Mouse (Mus musculus): ENCODE results near the gene Bach2. TPM values are rescaled to one million over a fixed set of nuclear protein-coding genes. Genes with fewer than 3 reads are reported as not detected.

Gene Bach2
- total RNA-seq, 4 experiments from 2014 or later, result 2.4 to 6.9 (median 4.2) TPM

- no peak for DNase-seq (ENCODE audit: low spot score)
Measured at GRCm38 (mm10) chr4:32357996-32358600, 119.5 kb downstream of the Bach2 start.

GRCm38 (mm10) chr4:32358602-32359464 is 120.2 kb downstream of the Bach2 start:
- DNase-seq (ENCODE audit: low spot score), result peak; percentile 76

- no peak for DNase-seq (ENCODE audit: low spot score)
Measured at GRCm38 (mm10) chr4:32359634-32360033, 121.0 kb downstream of the Bach2 start.

GRCm38 (mm10) chr4:32360496-32360895 is 121.9 kb downstream of the Bach2 start:
- DNase-seq (ENCODE audit: low spot score), result no peak

- no peak for DNase-seq (ENCODE audit: low spot score)
Measured at GRCm38 (mm10) chr4:32363488-32363984, 124.9 kb downstream of the Bach2 start.

- DNase-seq (ENCODE audit: low spot score), result no peak
Measured at GRCm38 (mm10) chr4:32365144-32365907, 126.7 kb downstream of the Bach2 start.

- DNase-seq (ENCODE audit: low spot score), result no peak
Measured at GRCm38 (mm10) chr4:32366176-32366575, 127.6 kb downstream of the Bach2 start.

- DNase-seq (ENCODE audit: low spot score), result no peak
Measured at GRCm38 (mm10) chr4:32368345-32368744, 129.7 kb downstream of the Bach2 start.

GRCm38 (mm10) chr4:32373085-32373484 is 134.5 kb downstream of the Bach2 start:
- no peak for DNase-seq (ENCODE audit: low spot score)

- no peak for DNase-seq (ENCODE audit: low spot score)
Measured at GRCm38 (mm10) chr4:32373527-32373926, 134.9 kb downstream of the Bach2 start.

- DNase-seq (ENCODE audit: low spot score), result no peak
Measured at GRCm38 (mm10) chr4:32374751-32375582, 136.4 kb downstream of the Bach2 start.

- no peak for DNase-seq (ENCODE audit: low spot score)
Measured at GRCm38 (mm10) chr4:32375721-32376526, 137.3 kb downstream of the Bach2 start.

- DNase-seq (ENCODE audit: low spot score), result no peak
Measured at GRCm38 (mm10) chr4:32376527-32376948, 137.9 kb downstream of the Bach2 start.

- DNase-seq (ENCODE audit: low spot score), result no peak
Measured at GRCm38 (mm10) chr4:32379140-32379539, 140.5 kb downstream of the Bach2 start.

- no peak for DNase-seq (ENCODE audit: low spot score)
Measured at GRCm38 (mm10) chr4:32381666-32382381, 143.2 kb downstream of the Bach2 start.

- DNase-seq (ENCODE audit: low spot score), result no peak
Measured at GRCm38 (mm10) chr4:32385121-32385520, 146.5 kb downstream of the Bach2 start.

GRCm38 (mm10) chr4:32385623-32386022 is 147.0 kb downstream of the Bach2 start:
- no peak for DNase-seq (ENCODE audit: low spot score)

- DNase-seq (ENCODE audit: low spot score), result no peak
Measured at GRCm38 (mm10) chr4:32386346-32386745, 147.7 kb downstream of the Bach2 start.

- DNase-seq (ENCODE audit: low spot score), result no peak
Measured at GRCm38 (mm10) chr4:32386931-32387330, 148.3 kb downstream of the Bach2 start.

Data from heart, adult 8-10 months (tissue).